Mouse (Mus musculus) liver, adult 2 months (tissue): ENCODE measurements around the gene Scnm1.

Experiments
- CTCF ChIP-seq: fragments of 200-500 bp; IDR thresholded peaks from 2 replicates; pipeline ENCODE4 v1.5.1; 2011; ENCODE audit warnings: low read depth, low read length, control low read depth
- POLR2A ChIP-seq: fragments of 200-500 bp; IDR thresholded peaks from 2 replicates; pipeline ENCODE4 v1.6.1; 2011; ENCODE audit warnings: low read length, control low read depth; ENCODE audit not compliant: insufficient read depth; ENCODE audit errors: extremely low read depth

GRCm38 (mm10) chr3:95110911-95111726 is 22.7 kb downstream of the Scnm1 start, which contains the start of gene Vps72:
- TF ChIP-seq CTCF, result no peak
- peak; percentile 64; the same call in 1 of the 2 replicates for TF ChIP-seq POLR2A
